Mouse (Mus musculus) kidney, adult 11 months (tissue): ENCODE measurements around the gene Srgap3.

Experiments
- DNase-seq: peaks from one replicate; pipeline ENCODE4 v3.0.0; 2022

Srgap3 gene

DNA sequence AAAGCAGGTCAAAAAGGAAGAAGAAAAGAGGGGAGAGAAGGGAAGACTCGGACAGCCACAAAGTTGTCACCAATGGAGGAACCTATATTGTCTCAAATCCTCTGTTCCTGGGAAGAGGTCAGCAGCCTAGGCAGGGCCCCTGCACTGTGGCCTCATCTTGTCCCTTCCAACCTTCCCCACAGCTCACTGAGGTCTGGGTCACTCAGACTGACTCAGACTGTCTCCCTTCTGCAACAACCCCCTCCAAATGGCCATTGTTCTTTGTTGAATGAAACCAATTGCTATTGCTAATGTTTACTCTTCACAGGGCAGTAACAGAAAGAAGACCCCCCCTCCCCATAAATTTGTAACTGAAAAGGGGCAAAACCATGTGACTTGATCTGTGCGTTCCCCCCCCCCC is 2.2 kb upstream of the Srgap3 start:
- DNase-seq: no peak

DNA sequence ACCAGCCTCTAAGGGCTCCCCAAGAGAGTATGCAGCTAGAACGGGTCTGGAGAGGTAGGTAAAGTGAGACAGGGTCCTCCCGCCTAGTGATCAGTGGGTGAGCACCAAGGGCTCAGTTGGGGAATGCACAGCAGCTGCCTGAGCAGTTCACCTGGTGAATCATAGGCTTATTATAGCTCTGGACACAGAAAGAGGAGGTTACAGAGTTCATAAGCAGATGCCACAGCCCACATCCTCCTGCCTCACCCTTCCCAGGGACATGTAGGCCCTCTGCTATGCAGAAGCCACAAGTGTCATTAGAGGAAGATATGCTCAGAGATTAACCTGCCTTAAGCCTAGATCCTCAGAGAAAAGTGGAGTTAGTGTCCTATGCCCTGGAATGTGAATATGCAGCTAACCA is 1.4 kb upstream of the Srgap3 start:
- no peak for DNase-seq

DNA sequence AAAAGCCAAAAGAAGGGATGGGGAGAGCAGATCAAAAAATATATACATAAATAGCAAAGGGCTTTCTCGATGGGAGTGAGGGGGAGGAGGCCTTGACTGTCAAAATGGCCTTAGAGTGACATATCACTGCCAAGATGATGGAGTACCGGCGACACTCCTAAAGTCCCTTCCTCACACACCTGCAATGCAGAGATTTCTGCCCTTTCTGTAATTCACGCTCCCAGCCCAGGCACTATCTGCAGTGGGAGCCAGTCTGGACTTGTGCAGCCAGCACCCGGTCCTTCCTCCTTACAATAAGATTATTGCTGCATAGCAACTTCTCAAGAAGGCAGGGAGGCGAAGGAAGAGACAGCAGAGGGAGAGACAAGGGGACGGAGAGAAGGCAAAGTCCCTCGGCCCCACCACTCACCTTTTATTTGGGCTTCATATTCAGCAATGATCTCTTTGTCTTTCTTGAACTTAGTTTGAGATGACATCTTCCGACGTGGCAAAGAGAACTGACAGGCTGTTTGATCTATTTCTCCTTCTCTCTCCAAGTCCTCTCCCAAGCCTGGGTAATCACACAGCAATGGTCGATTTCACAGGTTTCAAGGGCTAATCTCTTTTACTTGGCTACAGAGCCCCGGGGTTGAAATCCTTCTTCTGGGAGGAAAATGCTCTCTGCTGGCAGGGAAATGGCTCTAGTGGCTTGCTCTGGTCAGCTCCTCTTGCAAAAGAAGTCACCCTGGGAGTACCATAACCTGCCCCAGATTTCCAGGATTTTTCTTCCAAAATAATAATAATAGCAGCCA is 850 bp downstream of the Srgap3 start:
- DNase-seq: no peak

DNA sequence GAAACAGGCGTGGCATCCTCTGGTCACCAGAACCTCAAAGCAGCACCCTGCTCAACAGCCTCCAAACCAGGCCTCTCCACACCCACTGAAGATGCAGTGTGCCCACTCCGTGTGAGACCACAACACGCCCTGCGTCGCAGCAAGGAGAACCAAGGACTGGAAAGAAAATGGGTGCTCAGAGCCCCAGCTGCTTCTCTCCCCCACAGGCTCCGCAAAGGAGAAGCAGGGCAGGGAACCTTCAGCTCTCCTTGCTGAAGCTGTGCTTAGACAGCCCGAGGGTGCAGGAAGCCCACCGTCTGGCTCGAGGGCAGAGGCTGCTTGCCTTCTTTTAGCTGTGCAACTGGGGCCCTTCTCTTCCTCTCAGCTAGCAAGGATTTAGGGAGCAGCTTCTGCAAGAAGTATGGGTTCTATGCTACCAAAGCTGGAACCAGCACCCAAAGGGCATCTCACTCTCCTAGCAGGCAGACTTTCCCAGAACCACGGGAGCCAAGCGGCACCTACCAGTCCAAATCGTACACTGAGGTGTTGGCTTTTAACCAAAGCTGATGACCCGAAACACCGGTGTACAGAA is 1.8 kb downstream of the Srgap3 start:
- no peak for DNase-seq

DNA sequence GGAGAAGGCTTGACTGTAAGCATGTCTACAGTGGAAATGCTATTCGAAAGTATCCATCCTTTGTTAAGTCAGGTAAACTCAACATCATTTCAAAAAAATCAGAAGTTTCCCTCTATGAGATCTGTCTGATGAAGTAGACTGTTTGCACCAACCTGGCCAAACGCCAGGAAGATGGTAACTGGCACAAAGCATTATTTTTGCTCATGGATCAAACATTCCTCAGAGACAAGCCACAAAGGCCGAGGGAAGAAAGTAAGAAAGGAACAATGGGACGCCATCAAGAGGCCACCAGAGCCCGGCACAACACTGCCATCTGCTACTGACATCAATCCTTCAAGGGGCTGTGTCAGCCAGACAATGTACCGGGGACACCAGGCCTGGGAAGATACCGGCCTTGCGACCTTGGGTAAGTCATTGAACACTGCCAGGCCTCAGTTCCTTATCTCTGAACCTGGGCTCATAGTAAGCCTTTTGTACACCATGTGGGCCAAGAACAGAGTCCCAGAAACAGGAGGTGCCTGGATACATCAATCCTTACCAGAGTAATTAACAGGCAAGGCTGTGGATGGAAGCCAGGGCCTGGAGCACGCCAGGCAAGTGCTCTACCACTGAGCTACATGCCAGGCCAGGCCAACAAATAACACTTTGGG is 3.3 kb downstream of the Srgap3 start:
- DNase-seq: no peak

DNA sequence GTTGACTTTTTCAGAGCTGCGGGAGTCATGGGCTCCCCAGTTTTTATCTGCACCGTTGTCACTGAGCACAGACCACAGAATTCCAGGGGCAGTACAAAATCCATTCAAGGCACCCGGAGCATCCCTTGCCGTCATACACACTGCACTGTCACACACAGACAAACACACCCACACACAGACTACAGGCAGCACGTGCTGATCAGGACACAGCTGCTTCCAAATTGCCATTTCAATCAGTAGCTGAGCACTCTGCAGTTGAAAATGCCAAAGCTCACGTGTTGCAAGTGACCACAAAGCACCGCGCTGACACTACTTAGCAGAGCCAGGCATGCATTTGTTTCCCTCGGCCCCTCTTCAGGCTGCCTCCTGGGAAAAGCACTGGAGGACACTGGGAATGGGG is 7.8 kb downstream of the Srgap3 start:
- DNase-seq: no peak

DNA sequence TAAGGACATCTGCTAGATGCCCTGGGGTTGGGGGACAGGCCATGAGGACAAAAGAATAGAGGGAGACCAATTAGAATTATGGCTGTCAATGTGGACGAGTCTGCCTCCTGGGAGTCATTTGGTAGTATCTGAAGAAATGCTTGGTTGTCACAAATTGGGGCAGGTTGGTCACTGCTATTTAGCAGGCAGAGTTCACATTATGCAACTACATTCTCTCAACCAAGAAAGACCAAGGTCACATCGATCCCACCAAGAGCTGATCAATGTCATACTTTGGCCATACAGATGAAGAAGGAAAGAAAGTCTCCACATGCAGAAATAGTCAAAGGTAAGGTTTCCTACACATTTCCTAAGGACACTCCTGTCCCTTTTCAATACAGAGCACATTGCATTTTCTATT is 9.3 kb downstream of the Srgap3 start:
- DNase-seq: no peak

DNA sequence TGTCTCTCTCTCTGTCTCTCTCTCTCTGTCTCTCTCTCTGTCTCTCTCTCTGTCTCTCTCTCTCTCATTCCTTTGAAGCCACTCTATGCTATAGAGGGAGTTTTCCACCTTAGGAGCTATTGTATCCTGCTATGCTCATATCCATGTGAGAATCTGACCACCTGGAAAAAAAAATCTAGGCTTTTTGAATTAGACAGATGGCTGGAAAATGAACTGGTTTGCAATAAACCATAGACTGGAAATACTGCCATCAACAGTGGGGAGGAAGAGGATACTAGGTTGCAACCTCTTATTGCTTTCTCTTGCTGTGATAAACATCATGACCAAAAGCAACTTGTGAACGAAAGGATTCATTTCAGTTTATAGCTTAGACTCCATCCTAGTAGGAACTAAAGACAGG is 12.6 kb downstream of the Srgap3 start:
- no peak for DNase-seq

DNA sequence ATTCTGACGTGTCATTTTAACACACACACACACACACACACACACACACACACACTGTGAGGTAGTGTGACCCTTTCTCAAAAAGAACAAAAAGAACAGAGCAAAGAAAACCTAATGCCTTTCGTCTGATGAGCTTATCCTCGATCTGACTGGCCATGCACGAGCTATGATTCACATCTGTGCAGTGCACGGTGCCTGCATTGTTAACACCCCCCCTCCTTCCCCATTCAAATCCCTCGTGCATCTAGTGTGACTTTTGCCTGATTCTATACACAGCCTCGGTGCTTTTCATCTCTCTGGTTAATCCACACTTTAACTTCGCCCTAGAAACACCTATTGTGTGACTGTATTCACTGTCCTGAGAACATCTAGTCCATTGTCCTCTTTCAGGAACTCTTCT is 14.5 kb downstream of the Srgap3 start:
- no peak for DNase-seq

DNA sequence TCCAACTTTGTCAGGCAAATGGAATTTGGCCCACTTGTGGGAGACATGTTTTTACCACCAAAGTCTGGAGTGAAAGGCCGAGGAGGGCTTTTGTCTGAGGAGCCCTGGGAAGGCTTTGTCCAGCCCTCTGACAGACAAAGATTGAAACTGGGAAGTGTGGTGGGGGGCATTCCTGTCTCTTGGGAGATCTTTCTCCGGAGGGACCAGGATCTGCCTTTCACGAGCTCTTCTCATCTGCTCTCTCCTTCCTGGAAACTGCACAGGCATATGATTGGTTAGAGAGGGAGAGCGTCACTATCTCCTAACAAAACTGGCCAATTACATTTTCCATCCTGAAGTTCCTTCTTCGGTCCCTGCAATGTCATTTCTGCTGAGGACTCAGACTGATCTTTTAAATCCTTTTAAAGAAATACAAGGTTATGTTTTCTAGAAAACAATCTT is 17.0 kb downstream of the Srgap3 start:
- no peak for DNase-seq

DNA sequence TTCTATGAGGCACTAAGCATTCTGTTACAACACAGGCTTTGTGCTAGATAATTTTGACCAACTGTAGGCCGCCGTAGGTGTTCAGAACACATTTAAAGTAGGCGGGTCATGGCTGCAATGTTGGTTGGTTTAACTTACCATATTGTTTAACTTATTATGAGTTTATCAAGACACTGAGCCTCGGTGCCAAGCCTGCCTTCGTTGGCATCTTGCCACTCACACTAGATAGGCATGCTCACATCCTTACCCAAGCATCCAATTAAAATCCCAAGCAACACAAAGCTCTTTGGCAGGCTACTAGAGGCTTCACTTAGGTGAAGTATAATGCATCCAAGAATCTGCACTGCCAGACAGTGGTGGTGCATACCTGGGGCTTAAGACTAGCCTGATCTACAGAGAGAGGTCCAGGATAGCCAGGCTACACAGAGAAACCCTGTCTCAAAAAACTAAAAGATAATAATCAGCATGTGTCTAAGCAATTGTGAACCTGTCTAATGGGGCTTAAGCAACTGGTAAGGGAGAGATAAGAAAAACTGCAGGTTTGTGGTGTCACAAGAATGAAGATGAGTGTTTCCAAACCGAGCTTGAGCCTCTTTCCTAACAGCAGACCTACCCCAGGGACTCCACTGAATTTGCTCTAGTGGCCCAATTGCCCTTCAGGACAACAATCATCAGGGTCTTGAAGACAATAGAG is 17.6 kb downstream of the Srgap3 start:
- no peak for DNase-seq

DNA sequence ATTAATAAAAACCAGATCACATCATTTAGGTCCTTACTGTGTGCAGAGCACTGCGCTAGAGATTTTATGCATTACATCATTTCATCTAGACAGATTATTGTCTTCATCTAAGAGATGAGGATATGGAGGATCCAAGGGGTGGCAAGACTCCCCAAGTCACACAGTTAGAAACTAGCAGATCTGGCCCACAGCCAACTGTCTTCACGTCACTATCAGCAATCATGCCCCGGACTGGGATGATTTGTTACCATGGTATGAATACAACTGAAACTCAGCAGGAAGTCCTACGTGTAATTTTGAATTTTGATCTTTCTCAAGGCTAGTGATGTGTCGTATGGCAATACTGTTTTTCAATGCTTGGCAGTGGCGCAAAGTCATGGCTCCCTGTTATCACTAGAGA is 18.2 kb downstream of the Srgap3 start:
- no peak for DNase-seq

DNA sequence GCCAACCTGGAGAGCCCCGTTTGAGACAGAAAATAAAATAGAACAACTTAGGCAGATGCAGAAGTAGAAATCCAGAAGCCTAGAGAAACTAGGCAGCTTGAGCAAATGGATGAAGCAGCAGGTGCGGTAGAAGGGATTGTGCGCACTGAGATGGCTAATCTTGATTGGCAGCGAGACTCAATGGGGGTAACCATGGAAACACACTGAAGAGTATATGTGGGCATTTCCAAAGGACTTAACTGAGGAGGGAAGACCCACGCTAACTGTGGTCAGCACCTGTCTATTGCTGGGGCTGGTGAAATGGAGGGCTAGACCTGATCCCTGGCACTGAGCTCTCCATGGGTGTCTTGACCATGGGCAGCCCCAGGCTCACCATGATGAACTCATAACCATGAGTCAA is 19.7 kb downstream of the Srgap3 start:
- no peak for DNase-seq

DNA sequence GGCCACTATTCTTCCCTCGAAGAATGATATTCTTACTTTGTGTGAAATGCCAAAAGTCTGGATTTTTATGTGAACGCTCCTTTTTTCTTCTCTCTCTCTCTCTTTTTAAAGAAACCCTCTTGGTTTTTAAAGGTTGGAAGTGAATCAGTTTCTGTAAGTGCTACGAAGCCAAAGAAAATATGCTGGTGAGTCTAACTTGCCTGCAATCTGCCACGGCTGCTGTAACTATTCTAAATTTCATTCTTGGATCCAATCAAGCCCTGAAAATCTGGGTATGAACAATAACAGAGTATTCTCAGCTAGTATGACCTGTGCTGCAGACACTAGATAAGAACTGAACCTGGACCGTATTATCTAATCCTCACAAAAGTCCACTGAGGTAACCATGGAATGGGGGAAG is 21.1 kb downstream of the Srgap3 start:
- no peak for DNase-seq

DNA sequence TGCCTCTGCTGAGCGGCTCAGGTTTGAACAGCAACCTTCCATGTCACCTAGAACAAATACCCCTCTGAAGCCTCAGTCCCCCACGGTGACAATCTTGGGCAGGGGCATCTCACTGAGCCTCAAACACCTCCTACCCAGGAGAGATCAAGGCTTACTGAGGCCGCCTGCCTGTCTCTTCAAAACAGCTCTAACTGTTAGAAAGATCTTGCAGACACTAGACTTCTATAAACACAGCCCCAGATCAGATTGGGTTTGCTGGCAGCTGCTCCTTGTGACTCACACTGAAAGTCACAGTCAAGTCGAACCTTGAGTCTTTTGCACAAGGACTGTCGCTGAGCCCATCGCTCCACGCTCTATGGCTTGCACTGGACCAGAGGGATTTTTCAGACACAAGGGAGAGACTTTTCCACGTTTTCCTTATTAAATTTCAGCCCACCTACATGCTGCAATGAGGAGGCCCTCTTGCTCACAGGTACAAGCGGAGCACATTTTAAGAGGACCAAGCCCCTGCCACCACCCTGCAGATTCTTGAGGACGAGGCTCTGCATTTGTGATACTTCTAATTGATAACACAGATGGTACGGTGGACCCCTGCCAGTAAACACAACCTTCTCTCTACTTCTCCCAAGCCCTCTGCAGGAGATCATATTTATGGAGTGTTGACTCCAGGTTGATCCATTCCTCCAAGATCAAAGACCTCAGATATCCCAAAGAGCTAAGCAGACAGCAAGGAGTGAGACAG is 21.7 kb downstream of the Srgap3 start:
- DNase-seq: no peak

DNA sequence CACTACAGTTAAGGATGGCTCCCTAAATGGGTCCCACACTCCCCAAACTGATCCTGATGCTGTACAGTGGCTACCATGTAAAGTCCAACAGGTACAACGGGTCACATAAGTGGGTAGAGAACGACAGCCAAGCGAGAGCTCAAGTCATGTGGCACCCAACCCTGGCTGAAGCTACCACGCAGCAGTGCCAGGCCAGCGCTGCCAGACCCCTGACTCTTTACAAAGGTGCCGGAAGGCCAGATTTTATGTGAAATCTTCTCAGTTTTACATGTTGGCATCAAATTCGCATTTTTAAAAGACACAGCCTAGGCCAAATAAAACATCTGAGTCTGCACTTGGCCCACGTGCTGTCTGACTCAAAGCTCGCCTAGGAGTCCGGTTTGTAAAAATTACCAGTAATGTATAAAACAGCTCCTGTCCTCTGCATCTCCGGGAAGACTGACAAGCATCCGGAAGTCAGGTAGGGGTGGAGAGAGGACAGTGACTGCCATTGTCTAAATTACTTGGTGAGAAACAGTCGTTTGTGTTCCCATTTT is 22.4 kb downstream of the Srgap3 start:
- no peak for DNase-seq

DNA sequence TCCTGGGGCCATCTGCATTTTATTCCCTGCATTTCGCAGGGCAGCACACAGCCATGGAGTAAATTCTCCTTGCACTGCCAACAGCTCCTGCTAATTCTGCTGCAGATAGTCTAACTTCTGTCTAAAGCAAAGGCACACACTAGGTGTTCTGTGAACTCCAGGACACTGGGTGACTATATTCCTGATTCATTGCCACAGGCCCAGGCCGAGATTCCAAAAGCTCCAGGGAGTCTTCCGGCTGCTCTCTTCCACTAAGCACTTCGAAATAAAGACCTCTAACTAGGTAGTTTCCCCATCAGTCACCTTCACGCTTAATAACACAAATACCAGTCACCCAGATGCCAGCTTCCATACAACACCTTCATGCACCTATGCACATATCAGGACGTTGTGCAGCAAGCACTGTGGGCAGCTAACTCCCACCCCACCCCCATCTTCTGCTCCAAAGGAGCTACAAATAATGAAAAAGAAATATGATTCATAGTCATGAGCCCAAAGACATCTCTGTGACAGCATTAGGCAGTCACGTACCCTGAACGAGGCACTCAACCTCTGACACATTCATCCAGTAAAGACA is 26.4 kb downstream of the Srgap3 start:
- DNase-seq: peak; percentile 39

DNA sequence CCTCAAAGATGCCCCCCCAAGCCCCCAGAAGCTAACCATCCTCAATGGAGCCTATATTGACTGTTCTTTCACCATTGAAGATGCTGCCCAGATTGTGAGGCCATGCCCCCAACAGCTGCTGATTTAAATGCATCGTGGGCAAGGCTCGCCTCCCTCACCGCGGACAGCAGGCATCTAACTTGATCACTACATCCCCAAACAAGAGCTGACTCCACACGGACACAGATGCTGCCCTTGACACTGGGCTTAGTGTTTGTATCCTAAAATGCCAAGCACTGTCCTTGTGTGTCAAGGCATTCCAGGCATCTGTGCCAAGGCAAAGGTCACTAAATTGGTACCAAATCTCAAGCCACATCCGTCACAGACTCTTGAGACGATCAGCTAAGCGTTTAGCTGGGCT is 29.3 kb downstream of the Srgap3 start:
- no peak for DNase-seq

DNA sequence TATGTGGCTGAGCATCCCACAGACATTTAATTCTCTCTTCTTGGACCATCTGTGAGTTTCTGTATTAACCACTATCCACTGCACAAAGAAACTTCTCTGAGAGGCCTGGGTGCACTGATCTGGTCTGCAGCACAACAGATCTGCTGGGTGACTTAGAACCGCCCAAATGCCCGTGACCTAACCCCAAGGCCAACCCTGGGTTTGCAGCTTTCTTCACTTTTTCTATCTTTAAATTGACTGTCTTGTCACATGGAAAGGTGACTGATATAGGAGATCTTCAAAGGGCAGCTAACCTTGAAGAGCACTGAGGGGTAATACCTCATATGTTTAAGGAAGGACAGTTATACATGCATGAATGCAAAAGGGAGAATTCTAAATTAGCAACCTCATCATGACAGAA is 30.8 kb downstream of the Srgap3 start:
- no peak for DNase-seq

DNA sequence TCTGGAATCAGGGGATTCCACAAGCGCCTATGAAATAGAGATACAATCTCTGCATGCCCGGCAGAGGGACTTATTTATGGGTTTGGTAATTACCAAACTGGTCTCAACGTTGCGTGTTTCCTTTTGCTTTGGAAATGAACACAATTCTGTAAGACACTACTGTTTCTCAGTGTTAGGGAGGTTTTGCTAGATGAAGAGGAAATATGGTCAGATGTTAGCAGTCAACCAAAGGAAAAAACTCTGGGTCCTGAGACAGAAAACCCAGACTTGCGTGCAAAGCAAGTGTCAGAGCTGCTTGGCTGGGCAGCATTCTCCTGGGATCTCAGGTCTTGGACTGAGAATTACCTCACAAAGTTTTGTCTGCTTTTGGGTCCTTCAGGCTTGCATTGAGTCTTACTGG is 34.5 kb downstream of the Srgap3 start:
- DNase-seq: no peak

DNA sequence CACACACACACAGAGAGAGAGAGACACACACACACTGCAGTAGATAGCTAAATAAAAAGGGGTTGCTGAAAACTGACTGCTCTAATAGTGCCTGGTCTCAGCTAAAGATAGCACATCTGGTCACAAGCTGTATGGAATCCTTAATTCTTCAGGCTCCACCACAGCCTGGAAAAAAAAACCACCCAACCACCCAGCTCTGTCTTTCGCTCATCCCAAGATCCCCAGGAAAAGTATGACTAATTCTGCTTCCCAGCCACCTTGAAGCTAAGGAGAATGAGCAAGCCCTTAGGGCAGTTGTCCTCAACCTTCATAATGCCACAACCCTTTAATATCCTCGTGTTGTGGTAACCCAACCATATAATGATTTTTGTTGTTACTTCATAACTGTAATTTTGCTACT is 37.4 kb downstream of the Srgap3 start:
- DNase-seq: no peak

DNA sequence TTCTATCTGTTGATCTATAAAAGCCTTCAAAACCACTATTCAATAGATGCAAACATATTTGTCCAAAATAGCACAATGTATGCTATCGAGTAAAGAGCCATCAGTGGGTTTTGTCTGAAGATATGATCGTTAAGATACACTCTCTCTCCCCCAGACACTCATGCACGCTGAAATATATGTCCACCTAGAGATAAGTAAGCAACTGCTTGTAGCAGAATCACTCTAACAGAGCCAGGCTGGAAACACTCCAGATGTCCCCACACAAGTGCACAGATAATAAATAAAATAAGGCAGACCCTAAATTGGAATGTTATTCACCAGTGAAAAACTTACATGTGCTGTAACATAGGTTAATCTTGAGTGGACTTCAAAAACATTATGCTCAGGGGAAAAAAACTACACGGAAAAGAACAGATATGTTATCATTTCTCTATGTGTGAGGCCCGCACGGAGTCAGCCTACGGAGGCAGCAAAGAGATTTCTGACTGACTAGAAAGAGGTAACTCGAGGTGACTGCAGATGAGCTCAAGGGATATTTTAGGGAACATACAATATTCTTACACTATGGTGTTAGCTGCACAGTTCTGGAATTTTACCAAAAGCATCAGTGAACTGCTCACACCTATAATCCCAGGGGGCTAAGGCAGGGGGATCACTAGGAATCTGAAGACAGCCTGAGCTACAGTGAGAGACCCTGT is 39.0 kb downstream of the Srgap3 start:
- DNase-seq: no peak
